Mouse (Mus musculus): ENCODE measurements around the gene Srxn1. TPM values are rescaled to one million over a fixed set of nuclear protein-coding genes. Genes with fewer than 3 reads are reported as not detected.
A peak's percentile ranks its signal among the peaks of the same experiment; 100 is the strongest.
"Not testable (repeated sequence)": the region's sequence is repeated elsewhere in the genome, so short reads cannot be mapped to it uniquely, and the experiment has no call there.

Srxn1 gene
- total RNA-seq (2022) = 10 to 100 TPM; 15.2 to 67.0 (median 22.7) TPM

DNA sequence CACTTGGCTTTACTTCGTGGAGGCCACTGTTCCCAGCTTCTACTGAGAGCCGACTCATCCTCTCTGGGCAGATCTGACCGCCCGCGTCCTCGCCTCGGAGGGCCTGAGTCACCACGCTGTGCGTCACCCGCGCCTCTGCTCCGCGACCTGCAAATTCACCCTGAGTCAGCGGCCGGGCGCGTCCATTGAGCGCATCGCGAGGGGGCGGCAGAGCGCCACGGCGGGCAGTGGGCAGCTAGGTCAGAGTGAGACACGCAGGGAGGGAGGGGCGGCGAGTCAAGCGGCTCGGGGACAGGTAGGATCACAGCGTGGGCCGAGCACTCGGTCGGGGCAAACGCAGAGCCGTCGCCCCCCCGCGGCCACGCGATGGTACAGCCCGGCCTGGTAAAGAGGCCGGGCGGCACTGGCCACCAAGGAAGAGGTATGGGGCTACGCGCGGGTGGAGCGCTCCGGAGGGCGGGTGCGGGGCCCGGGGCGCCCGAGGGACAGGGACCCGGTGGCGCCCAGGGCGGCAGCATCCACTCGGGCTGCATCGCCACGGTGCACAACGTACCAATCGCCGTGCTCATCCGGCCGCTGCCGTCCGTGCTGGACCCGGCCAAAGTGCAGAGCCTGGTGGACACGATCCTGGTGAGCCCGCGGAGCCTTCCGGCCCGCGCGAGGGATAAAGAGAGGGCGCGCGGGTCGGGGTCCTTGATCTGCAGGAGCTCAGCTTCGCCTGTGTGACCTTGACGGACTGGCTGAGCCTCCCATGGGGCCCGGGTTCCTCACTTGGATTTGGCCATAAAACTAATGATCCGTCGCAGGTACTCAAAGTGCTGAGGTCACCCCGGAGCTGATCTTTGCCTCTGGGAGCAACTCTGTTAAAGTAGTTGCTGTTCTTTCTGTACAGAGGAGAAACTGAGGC, at the start of gene Srxn1:
TSS of gene Srxn1 (plus strand) at position 199 of the 907 bp plus-strand sequence.
- DNase-seq (ENCODE audit: low spot score in 2 of 2) = peak; percentile 88

DNA sequence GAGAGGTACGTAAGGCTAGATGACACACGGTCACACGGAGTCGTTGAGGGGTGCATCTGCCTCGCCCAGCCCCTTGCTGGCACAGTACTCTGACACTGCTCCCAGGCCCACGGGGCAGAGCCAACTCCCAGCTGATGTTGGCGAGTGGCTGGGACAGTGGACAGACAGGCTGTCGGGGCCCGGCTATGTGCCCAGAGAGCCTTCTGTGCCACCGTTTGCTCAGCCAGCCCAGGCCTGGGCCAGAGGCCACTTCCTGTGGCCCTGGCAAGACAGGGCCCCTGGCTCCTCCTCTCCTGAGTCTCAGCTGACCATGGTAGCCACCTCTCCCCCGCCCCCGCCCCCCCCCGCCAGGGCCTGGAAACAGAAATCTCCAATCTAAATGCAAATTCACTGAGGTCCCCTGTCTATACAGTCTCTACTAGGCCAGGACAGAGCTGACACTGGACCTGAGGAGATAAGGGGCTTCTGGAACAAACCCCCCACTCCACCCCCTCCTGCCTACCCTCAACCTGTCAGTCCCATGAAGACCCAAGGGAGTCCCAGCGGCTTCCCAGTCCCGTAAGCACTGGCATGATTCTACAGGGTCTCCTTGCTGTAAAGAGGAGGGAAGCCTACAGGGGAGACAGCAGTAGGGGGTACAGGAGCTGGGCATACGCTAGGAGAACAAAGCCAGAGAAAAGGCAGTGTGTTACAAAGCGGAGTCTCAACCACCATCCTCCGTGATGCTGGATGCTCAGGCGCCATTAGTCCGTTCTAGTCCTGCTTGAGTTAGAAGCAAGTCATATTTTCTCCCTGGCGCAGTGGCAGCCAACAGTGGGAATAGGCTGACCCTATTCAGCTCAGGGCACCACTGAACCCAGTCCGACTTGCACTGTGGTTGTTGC, 48.7 kb upstream of the Srxn1 start:
- DNase-seq (ENCODE audit: low spot score in 2 of 2) = no peak

DNA sequence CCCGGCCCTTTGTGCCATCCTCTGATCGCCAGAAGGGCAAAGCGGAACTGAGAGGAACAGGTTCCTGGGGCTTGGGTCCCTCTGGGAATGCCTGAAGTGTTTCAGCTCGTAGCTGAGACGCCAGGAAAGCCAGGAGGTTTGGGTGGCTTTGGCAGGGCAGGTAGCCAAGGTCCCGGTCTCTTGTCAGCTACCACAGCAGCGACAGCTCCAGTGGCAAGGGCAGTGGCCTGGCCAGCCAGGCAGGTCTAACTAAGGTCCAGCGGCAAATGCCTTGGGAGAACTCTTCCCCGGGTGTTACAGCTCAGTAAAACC, 48.1 kb upstream of the Srxn1 start:
- no peak for DNase-seq (ENCODE audit: low spot score in 2 of 2)

DNA sequence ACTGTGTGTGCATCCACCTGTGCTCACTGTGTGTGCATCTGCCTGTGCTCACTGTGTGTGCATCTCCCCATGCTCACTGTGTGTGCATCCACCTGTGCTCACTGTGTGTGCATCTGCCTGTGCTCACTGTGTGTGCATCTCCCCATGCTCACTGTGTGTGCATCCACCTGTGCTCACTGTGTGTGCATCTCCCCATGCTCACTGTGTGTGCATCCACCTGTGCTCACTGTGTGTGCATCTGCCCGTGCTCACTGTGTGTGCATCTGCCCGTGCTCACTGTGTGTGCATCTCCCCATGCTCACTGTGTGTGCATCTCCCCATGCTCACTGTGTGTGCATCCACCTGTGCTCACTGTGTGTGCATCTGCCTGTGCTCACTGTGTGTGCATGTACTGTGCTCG, 42.5 kb upstream of the Srxn1 start:
- not testable (repeated sequence) for DNase-seq (ENCODE audit: low spot score in 2 of 2)

DNA sequence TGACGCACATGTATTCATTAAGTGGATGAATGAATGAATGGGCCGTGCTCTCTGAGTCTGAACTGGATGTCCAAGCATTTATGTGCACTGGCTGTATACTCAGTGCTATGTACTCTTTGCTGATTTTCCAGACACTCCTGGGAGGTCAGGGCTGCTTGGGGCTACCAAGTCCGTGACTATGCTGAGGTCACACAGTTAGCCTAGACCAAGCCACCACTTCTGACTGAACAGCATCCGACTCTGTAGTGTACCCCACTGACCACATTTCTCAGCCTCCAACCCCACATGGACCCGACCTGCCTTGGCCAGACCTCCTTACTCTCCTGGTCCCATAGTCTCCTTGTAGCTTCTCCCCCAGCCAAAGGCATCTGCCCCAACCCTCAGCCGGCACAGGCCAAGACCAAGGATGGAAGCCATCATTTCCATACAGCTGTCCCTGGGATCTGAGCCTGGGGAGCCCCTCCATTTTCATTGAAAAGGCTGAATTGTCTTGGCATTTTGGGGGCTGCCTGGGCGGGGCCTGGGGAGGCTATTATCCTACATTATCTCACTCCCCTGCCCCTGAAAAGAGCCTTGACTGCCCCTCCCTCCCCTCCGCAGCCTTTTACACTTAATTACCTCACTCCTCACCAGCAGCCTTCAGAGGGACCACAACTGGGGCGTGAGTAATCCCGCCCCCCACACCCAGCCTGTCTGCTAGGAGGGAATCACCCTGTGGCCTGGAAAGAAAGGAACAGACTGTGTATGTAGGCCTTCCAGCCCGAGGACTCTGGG, 36.5 kb upstream of the Srxn1 start:
- DNase-seq (ENCODE audit: low spot score in 2 of 2) = no peak

DNA sequence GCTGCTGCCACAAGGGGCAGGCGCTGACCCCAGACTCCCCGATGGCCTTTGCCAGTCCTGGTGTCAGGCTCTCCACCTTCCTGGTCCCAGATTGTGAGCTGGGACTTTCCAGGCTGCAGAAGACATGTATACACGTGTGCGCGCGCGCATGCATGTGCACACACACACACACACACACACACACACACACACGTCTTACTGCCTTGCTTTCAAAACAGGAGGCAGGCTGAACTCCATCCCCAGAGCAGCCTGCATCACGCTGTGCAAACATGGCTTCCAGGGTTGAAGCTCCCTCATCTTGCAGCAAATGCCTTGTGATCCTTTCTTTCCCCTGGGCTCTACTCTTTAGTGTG, 35.9 kb upstream of the Srxn1 start:
- no peak for DNase-seq (ENCODE audit: low spot score in 2 of 2)

DNA sequence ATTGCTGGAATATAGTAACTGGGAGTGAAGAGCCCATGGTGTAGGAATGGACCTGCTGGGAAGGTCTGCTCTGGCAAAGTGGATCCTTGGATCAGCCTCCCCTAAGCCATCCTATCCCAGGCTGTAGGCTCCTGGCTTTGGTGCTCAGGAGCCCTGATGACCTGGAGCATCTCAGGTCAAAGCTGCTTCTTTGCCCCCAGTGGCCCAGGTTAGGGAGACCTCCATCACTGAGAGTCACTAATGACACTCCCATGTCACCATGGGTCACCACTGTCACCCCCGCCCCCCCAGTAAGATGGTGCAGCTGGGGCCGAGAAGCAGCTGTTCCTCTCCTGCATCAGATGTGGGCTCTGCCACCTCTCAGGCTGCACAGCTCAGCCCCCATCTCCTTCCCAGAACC, 35.4 kb upstream of the Srxn1 start:
- no peak for DNase-seq (ENCODE audit: low spot score in 2 of 2)

DNA sequence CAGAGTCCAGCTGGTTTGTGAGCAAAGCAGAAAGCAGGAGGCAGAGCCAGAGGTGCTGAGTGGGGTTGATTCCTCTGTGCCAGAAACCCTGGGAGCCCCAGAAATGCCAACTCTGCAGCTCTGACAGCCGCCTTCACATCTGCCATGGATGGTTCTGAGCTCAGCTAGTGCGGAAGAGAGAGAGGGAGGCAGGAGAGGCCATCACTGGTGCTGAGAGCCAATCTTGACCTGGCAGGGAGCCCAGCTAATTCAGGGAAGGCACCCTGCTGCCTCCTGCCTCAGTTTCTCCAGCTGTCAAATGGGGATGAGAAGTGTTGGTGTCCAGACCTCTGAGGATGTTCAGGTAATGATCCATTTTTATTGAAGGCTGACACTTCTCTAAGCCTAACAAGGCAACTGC, 30.8 kb upstream of the Srxn1 start:
- DNase-seq (ENCODE audit: low spot score in 2 of 2) = no peak

DNA sequence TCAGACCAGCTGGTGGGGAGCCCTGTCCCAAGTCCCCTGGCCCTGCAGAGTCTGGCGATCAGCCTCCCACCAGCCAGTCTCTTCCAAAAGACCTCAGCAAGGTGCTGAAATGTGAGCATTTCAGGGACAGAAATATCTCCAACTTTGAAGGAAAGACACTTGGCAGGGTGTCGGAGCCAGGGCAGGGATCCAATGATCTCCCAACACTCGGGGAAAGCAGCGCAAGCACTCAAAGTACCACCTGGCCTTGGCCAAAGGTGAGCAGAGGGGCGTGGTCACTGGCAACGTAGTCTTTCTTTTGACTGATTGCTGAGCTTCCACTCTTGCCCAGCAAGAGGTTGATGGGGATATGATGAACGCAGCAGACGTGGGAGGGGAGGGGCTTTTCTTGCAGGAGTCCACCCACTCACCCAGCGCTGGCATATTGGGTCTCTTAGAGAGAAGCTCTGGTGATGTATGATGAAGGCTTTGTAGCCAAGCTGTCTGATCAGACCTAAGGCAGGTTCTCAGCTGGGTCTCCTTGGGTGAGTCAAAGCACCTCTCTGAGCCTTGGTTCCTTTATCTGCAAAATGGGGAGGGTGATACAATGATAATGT, 29.9 kb upstream of the Srxn1 start:
- no peak for DNase-seq (ENCODE audit: low spot score in 2 of 2)

DNA sequence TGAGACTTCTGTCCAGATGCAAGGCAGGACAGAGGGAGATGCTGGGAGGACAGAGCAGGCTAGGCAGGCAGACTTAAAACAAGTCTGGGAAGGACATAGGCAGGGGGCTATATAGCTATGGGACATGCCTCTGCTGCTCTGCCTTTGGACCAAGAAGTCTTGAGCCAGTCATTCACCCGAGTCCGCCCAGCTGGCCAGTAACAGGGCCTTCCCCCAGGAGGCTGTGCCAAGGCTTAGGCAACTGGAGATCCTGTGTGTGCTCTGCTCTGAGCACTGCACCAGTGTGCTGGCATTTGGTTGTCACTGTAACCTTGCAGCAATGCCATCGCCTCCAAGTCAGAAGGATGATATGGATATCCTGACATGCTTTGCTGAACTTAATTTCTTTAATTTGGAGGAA, 28.0 kb upstream of the Srxn1 start:
- no peak for DNase-seq (ENCODE audit: low spot score in 2 of 2)

DNA sequence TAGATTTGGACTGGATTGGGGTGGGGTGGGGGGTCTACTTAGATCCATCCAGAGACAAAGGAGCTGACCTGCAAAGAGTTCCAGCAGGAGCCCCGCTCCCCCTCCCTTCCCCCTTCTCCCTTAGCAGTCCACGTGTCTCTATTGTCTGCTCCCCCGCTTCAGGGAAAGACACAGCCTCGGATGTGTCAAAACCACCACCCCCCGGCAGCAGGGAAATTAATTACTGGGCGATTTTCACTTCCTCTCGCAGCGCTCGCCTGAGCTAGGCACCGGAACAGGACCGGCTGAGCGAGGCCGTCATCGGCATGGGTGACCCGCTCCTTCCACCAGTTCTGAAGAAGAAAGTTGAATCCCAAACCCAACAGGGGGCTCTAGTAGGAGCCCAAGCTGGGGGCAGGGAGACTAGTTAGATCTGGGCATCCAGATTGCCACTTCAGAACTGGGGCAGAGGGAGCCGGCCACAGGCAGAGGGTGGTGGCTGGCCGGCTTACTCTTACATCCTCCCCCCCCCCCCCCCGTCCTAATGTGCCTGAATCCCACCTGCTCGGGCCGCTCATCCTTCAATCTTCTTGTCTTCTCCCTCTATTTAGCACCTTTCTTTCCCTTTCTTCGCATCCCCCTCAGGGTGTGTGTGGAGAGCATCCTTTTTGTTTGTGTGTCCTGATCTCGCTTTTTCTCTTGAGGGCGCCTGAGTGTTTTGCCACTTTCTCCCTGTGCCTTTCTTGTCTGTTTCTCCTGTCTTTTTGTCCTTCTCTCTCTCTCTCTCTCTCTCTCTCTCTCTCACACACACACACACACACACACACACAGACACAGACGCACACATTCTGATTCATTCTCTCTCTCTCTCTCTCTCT, 24.4 kb upstream of the Srxn1 start, which contains the start of gene Scrt2:
TSS of gene Scrt2 (plus strand) at position 845 of the 857 bp plus-strand sequence.
- DNase-seq (ENCODE audit: low spot score in 2 of 2) = no peak

DNA sequence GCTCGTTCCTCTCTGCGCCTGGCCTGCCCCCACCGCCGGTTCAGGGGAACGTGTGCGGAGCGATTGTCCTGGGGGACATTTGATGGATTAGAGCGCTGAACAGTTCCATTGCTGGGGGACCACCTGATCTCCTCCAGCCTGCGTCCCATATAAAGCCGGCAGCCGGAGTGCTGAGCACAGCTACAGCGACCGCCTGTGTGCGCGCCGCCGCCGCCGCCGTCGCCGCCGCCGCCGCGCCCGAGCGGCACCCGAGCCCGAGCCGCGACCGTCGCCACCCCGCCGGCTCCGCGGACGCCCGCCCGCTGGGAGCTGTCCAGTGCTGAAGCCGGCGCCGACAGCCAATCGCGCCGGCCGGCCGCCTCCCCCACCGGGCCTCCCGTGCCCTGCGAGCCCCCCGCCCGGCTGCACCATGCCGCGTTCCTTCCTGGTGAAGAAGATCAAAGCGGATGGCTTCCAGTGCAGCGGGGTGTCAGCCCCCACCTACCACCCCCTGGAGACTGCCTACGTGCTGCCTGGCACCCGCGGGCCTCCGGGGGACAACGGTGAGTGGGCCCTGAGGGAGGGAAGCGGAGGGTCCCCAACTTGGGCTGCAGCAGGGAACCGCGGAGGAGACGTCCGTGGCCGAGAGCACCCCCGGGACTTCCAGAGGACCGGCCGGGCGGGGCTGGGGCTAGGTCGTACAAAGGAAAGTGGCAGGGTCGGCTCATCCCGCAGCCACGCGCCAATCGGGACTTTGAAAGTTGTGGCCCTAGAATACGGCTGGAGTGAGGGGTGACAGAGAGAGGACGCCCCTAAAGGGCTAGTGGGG, 23.5 kb upstream of the Srxn1 start:
- peak; percentile 21 to 58 for DNase-seq (ENCODE audit: low spot score in 2 of 2)

DNA sequence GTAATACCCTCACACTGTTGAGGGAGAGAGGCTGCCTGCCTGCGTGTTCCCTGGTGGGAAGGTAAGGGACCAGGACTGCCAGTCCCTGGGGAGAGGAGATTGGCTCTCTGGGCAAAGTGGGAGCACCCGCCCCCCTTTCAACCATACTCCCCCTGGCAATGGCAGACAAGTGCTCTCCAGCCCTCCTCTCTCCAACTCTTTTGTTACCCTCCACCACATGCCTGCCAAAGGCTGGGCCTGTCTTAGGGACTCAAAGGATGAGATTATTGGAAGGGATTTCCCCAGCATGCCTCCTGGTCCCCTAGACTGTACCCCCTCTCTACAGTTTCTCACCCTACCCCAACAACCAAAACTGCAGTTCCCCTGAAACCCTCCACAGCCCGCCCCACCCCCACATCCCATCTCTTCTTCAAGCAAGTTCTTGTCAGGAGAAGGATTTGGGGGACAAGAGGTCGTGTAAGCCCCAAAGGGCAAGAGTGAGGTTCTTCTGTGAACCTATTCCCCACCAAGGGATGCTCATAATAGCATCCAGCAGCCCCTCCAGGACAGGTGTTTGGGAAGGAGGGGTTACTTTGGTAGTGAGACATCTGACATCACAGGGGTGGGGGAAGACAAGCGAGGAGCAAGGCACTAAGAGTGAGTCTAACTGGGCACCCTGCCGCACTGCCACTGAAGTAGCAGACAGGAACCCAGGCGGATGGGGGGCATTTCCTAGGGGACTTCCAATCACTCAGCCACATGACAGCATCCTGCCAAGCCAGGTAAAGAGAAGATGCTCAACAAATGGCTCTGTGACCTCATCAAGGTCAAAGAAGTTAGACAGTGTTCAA, 22.6 kb upstream of the Srxn1 start:
- DNase-seq (ENCODE audit: low spot score in 2 of 2) = no peak

DNA sequence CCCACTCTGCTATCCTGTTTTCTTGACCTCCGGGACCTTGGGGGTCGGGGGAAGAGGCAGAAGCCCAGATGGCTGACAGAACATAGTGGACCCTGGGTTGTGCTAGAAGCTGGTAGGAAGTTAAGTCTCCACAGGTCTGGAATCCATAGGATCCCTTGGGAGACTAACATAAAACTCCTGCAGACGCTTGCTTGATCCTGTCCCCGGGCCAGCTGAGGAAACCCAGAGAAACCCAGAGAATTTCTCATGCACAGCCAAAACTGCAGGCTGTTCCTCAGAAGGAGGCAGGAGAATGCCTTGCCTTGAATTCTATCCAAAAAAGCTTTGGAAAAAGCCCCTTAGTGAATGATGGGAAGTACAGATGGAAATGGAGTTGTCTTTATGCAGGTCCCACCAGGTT, 21.9 kb upstream of the Srxn1 start:
- DNase-seq (ENCODE audit: low spot score in 2 of 2) = no peak

DNA sequence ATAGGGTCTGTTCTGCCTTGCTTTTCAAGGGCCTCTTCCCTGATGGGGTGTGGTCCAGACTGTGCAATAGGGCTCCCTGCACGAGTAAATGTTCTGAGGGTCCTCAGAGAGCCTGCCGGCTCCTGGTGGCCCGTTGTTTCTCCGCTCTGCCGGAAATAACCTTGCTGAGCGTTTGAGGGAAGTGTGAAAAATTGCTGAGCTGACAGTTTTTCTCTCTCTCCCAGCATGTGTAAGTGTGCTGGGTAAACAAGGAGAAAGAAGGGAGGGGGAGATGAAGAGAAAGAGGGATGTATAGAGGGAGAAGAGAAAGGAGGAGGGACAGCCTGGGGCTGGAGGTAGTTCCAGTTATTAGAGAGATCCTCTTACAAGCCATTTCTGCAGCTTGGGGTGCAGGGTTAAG, 21.0 kb upstream of the Srxn1 start:
- DNase-seq (ENCODE audit: low spot score in 2 of 2) = no peak

DNA sequence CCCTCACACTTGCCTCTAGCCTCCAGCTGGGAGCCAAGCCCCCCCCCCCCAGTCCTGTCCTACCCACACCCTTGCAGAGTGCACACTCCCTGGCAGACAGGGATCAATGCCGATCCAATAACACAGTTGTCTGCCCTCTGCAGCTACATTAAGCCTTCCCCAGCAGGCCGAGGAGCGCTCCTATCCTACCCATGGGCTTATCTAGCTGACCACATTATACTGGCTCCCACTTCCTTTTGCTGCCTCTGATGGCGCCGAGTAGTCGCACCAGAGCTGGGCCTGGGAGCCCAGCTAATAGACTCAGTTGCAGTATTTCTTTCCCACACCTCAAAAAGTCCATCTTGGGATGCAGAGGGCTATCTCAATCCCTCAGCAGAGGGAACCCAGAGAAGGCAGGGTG, 19.9 kb upstream of the Srxn1 start:
- DNase-seq (ENCODE audit: low spot score in 2 of 2) = no peak

DNA sequence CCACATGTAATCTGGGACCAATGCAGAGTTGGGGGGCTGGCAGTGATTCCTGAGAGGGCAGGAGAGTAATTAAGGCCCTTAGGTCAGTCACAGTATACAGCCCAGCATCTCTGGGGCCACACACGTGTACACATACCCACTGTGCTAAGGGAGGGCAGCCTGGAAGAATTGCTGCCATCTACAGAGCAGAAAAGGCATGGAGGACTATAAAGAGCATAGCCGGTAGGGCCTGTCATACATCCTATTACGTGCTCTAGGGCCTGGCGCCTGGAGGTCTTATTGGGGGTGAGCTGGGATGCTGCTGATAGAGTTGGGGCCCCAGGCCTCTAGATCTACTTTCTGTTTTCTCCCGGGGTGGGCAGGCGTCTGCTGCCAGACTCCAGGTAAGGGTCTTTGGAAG, 18.9 kb upstream of the Srxn1 start:
- no peak for DNase-seq (ENCODE audit: low spot score in 2 of 2)

DNA sequence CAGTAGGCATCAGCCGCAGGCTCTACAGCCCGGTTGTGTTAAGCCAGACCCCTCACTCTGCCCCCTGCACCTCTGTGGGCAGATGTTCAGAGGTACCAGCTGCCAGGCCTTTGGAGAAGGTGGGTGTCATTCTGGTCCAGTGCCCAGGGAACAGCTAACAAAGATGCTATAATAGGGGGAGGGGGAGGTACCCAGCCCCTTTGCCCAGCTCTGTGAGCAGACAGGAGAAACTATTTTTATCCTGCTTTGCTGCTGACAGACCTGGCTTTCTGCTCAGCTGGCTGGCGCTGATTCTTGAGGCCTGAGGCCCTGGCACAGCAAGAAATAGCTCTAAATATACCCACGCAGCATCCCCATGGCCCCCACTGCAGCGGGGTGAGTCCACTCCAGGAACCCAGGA, 18.2 kb upstream of the Srxn1 start:
- peak; percentile 15 to 33 for DNase-seq (ENCODE audit: low spot score in 2 of 2)

DNA sequence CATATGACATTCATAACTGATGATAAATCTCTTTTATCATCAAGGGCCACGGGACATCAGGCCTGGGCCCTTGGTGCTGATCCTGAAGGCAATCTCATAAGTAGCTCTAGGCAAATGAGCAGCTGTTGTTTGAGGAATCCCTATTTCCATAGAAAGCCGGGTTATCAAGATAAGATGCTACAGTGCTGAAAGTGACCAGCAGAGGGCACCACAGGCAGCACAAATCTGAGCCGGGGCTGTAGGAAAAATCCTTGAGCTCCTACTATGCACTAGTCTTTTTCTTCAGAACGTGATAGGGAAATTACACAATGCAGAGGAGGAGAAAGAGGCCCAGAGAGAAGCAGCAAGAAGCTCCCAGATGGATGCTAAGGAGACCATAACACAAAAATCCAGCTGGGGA, 16.2 kb upstream of the Srxn1 start:
- DNase-seq (ENCODE audit: low spot score in 2 of 2) = peak in 1 of 2 experiments; percentile 36
